Mouse (Mus musculus) E14TG2a.4 (cell line): ENCODE measurements around the gene Schip1.

Experiments
- H3K27me3 ChIP-seq: 2 replicates; pipeline ENCODE4 v1.6.1; 2014; ENCODE audit warnings: low read length, control low read depth; ENCODE audit not compliant: insufficient read depth
- H3K36me3 ChIP-seq: 2 replicates; pipeline ENCODE4 v1.6.1; 2014; ENCODE audit warnings: low read length, control low read depth; ENCODE audit not compliant: insufficient read depth
- H3K4me1 ChIP-seq: replicated peaks from 2 replicates; pipeline ENCODE4 v1.6.1; 2014; ENCODE audit warnings: low read depth, low read length, control low read depth
- H3K4me3 ChIP-seq: replicated peaks from 2 replicates; pipeline ENCODE4 v1.5.1; 2014; ENCODE audit warnings: mild to moderate bottlenecking, low read length
- H3K9me3 ChIP-seq: 2 replicates; pipeline ENCODE4 v1.6.1; 2014; ENCODE audit warnings: low read length, control low read depth
- CTCF ChIP-seq: conservative IDR thresholded peaks from 2 replicates; pipeline ENCODE4 v1.5.1; 2014; ENCODE audit warnings: low read length
- NANOG ChIP-seq: IDR thresholded peaks from 2 replicates; pipeline ENCODE4 v1.6.1; 2014; ENCODE audit warnings: borderline replicate concordance, low read length, mixed read lengths
- POU5F1 ChIP-seq: IDR thresholded peaks from 2 replicates; pipeline ENCODE4 v1.6.1; 2014; ENCODE audit warnings: low read length, borderline replicate concordance

Gene Schip1

DNA sequence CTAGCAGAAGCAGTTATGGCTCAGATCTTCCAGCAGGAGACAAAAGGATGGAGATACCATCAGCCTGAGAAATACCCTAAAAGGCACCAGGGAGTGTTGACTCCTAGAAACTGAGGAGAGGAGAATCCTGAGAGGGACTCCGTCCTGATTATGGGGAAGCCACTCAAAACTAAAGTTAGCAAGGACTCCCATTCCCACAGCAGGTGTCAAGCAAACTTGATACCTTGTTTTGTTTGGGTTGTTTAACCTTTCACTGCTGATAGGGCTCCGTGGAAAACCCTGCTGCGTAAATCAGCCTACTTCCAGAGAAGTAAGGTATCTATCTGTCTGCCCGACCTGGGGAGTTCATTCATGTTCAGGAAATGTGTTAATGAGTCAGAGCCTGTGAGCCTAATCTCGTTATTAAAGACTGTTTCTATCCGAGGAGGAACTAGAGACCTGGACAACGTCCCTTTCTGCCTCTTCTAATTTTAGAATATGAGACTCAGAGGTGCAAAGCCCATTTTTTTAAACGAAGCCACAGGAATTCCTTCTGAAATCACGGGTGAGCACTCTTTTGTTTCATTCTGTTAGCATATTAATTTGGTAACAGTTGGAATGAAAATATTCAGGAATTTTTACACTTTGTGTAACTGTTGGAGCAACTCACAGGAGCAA, 593.1 kb downstream of the Schip1 start:
- Histone ChIP-seq H3K9me3 (no peaks in the 10 kb centered on the region), H3K27me3 (peaks cover 13% of the 10 kb centered on the region; the same call in 1 of the 2 replicates), H3K4me1 (no peaks in the 10 kb centered on the region), H3K36me3 (no peaks in the 10 kb centered on the region), H3K4me3 (no peak overlapping the region)
- TF ChIP-seq CTCF (no peak), POU5F1 (no peak), NANOG (no peak)

DNA sequence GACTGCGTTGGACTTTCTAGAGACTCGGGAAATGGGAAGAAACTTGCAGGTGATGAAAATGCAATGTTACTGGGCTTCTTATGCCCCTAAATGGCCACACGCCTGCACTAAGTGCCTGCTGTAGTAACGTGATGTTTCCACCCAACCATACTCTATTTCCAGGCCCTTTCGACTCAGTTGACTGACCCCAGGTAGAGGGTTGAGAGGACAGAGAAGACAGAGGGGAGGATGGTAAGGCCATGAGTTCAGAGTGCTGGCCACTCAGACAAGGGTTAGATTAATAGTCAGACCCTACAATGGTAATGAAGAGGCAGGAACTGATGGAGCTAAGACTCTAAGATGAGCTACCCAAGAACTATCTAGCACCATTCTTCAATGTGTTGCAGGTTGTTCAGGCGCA, 595.4 kb downstream of the Schip1 start:
- peaks cover 12% of the 10 kb centered on the region; the same call in 1 of the 2 replicates for H3K27me3 ChIP-seq
- H3K4me1 ChIP-seq = no peaks in the 10 kb centered on the region
- H3K4me3 ChIP-seq = no peak overlapping the region
- no peak for TF ChIP-seq POU5F1
- TF ChIP-seq CTCF = no peak
- no peak for TF ChIP-seq NANOG
- no peaks in the 10 kb centered on the region for H3K36me3 ChIP-seq
- no peaks in the 10 kb centered on the region for H3K9me3 ChIP-seq

DNA sequence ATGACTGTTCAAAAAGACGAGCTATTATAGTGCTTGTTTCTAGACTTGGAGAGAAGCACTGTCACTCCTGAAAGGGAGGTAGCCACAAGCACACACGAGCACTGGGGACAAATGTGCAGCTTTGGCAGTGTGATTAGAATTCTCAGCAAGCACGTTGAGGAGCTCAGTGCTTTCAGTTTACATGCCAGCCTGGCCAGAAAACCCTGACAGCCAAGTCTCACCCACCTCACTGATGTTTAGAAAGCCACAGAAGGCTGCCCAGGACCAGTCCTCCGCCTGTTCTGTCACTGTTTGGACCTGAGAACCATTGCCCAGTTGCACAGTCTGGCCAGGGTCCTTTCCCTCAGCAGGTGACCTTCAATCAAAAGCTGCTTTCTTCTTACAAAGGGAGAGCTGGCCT, 595.9 kb downstream of the Schip1 start:
- Histone ChIP-seq H3K4me1 (no peaks in the 10 kb centered on the region), H3K9me3 (no peaks in the 10 kb centered on the region), H3K27me3 (peaks cover 12% of the 10 kb centered on the region; the same call in 1 of the 2 replicates), H3K36me3 (no peaks in the 10 kb centered on the region), H3K4me3 (no peak overlapping the region)
- TF ChIP-seq NANOG (no peak), POU5F1 (no peak), CTCF (no peak)

DNA sequence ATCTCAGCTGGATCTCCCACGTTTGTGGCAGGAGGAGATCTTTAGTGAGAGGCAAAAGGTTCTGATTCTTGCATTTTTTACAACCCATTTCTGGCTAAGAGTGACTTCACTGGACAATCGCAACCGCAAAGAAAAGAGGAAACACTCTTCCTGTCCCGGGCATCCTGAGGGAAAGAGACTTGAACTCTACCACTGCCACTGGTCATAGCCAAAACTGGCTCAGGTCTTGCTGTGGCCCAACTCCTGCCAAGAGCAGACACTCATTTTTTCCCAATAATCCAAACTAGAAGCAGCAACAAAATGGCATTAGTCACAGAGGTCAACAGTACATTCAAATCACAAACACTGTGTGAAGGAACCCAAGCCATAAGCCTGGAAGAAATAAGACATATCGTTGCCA, 597.8 kb downstream of the Schip1 start:
- Histone ChIP-seq H3K36me3 (no peaks in the 10 kb centered on the region), H3K9me3 (no peaks in the 10 kb centered on the region), H3K4me3 (no peak overlapping the region), H3K27me3 (peaks cover 13% of the 10 kb centered on the region; the same call in 1 of the 2 replicates), H3K4me1 (no peaks in the 10 kb centered on the region)
- TF ChIP-seq POU5F1 (no peak), CTCF (no peak), NANOG (no peak)

DNA sequence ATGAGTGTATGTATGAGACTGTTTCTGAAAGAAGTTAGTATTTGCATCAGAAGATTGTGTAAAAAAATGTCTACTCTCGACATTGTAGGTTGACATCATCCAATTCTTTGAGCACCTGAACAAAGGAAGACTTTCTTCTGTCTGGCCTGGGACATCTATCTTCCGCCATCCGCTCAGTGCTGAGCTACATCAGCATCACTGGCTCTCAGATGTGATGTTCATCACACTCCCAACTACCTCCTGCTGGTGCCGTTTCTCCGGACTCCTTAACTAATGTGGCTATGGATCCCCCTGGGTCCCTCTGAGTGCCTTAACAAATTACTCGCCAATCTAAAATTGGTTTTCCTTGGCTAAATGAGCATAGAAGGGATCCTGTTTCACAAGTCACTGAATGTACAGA, 599.7 kb downstream of the Schip1 start:
- Histone ChIP-seq H3K36me3 (no peaks in the 10 kb centered on the region), H3K4me3 (no peak overlapping the region), H3K27me3 (peaks cover 12% of the 10 kb centered on the region; the same call in 1 of the 2 replicates), H3K9me3 (no peaks in the 10 kb centered on the region), H3K4me1 (no peaks in the 10 kb centered on the region)
- TF ChIP-seq CTCF (no peak), NANOG (no peak), POU5F1 (no peak)

DNA sequence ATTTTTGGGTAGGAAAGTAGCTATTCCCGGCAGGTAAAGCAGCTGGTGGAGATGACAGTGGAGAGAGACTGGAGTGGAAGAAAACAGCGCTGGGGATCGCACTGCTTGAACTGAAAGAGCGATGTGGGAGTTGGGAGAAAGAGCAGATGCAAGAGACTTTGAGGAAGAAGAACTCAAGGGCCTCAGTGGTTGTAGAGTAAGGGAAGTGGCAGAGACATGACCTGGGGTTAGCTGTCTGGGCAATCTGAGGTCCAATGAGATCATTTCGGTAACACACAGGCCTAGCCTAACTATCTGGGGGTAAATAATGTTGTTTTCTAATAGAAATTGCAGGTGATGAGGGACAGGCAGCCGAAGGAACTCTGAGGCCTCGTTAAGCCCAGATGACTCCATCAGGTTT, 601.8 kb downstream of the Schip1 start:
- H3K4me3 ChIP-seq = no peak overlapping the region
- H3K36me3 ChIP-seq = no peaks in the 10 kb centered on the region
- H3K27me3 ChIP-seq = peaks cover 12% of the 10 kb centered on the region; the same call in 1 of the 2 replicates
- H3K4me1 ChIP-seq = no peaks in the 10 kb centered on the region
- no peak for TF ChIP-seq NANOG
- TF ChIP-seq CTCF = no peak
- TF ChIP-seq POU5F1 = no peak
- H3K9me3 ChIP-seq = no peaks in the 10 kb centered on the region

DNA sequence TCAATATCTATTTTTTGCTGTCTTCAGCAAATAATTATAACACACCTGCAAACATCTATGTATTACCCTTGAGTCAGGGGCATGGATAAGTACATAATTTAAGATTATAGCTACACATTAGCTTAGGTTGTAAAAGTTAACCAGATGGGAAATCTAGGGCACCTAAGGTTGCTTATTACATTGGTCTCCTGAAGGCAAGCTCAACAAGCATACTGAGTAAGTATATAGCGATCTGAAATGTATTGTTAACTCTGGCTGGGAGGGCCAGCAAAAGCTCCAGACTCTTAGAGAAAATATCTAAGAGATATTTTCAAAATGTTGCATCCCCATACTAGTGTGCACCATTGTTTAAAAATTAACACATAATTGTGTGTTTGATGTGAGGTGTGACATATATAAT, 603.2 kb downstream of the Schip1 start:
- no peaks in the 10 kb centered on the region for H3K9me3 ChIP-seq
- TF ChIP-seq POU5F1 = no peak
- TF ChIP-seq CTCF = no peak
- no peak for TF ChIP-seq NANOG
- no peaks in the 10 kb centered on the region for H3K4me1 ChIP-seq
- H3K27me3 ChIP-seq = 0 out of 2 replicates have a peak, but pooled peaks cover 5% of the 10 kb centered on the region
- H3K4me3 ChIP-seq = no peak overlapping the region
- no peaks in the 10 kb centered on the region for H3K36me3 ChIP-seq

DNA sequence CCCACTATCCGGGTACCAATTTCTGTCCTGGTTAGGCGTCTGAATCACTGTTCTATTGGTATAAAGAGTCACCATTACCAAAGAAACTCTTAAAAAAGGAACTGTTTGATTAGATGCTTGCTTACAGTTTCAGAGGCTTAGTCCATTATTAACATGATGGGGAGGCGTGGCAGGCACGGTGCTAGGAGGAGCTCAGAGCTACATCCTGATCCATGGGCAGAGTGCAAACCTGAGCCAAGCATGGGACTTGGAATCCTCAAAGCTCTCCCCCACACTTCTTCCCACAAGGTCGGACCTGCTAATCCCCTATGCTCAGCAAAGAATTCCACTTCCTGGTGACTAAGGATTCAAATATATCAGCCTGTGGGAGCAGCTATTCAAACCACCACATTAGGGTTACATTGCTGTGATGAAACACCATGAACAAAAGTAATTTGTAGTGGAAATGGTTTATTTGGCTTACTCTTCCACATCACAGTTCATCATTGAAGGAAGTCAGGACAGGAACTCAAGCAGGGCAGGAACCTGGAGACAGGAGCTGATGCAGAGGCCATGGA, 604.9 kb downstream of the Schip1 start:
- no peaks in the 10 kb centered on the region for H3K36me3 ChIP-seq
- H3K27me3 ChIP-seq = 0 out of 2 replicates have a peak, but pooled peaks cover 2% of the 10 kb centered on the region
- TF ChIP-seq POU5F1 = no peak
- TF ChIP-seq CTCF = no peak
- no peak for TF ChIP-seq NANOG
- no peaks in the 10 kb centered on the region for H3K9me3 ChIP-seq
- H3K4me3 ChIP-seq = no peak overlapping the region
- H3K4me1 ChIP-seq = no peaks in the 10 kb centered on the region

DNA sequence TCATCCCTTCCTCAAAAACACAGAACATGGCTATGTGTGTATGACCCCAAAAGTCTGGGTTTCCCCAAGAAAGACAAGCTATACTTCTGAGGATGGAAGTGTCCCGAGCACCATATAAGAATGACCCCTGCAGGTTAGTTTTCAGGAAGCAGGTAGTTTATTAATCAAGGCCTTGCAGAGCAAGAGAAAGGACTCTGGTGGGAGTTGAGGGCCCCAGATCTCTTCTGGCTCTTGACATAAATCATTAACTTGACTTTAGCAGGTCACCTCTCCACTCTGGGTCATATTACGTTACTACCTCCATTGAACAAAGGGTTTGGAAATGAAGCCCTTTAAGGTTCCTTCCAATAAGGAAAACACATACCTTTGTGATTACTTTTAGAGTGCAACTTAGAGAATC, 610.1 kb downstream of the Schip1 start:
- no peak for TF ChIP-seq POU5F1
- TF ChIP-seq CTCF = no peak
- no peak for TF ChIP-seq NANOG
- Histone ChIP-seq H3K4me3 (no peak overlapping the region), H3K4me1 (peaks cover 12% of the 10 kb centered on the region; the same call in 1 of the 2 replicates), H3K27me3 (no peaks in the 10 kb centered on the region), H3K36me3 (no peaks in the 10 kb centered on the region), H3K9me3 (peaks cover 3% of the 10 kb centered on the region)
